Mouse (Mus musculus) c-Kit-negative CD71-positive TER-119-positive erythroid progenitor cells, embryonic 14.5 days (primary cell): ENCODE data around the gene Cfap161.

Experiments used
- DNase-seq: peaks from one replicate; pipeline ENCODE4 v3.0.0-alpha.2; 2013; ENCODE audit warnings: low read depth, low spot score

The Cfap161 gene

DNA sequence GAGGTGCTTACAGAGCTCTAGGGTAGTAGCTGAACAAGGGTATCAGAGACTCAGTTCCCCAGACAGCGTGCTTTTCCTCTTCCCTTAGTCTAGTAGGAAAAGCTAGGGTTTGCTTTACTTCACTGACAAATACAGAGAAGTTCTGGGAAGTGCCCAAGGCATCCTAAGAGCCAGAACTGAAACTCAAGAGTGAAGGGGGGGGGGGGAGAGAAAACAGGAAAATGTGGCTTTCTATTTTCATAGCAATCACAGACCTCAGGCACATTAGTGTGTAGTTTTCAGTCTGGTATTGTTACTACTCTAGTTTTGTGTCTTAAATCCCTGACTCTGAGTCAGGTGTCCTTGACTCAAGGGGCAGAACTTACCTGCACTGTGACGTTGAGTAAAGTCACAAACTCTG, 7.3 kb upstream of the Cfap161 start:
- no peak for DNase-seq

DNA sequence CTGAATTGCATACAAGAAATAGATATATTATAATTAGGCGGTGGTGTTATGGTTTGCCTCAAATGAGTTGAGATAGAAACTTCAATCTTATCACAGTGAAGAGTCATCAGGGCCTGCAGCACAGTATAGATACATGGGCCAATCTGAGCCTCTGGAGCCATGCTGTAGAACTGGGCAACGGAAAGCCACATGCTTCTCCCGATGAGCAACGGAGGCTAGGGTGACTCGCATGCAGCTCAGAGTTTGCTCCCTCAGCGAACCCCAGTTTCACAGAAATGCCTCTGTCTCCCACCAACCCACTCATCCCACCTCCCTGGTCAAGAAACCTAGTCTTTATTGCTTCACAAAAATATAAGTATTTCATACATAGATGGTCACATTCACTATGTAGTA, 6.8 kb upstream of the Cfap161 start:
- DNase-seq, result no peak

- no peak for DNase-seq
Measured at GRCm38 (mm10) chr7:83800561-83801482, 6.1 kb upstream of the Cfap161 start.

GRCm38 (mm10) chr7:83800071-83800470, 5.4 kb upstream of the Cfap161 start:
- no peak for DNase-seq

DNA sequence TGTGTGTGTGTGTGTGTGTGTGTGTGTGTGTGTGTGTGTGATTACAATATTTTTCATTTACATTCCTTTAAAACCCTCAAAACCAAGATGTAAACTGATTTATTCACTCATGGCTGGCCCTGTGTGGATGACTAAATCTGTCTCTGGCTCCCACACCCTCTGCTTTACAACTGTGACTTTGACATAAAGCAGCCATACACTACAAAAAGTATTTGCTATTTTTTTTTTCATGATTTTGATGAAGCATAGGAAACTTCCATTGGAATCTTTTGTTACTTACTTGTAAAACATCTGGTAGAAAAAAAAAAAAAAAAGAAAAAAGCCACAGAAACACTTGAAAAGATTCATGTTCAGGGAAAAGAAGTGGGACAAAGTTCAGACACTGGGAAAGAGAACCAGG, 3.3 kb upstream of the Cfap161 start:
- no peak for DNase-seq

- DNase-seq, result no peak
Measured at GRCm38 (mm10) chr7:83796177-83796576, 1.5 kb upstream of the Cfap161 start.

DNA sequence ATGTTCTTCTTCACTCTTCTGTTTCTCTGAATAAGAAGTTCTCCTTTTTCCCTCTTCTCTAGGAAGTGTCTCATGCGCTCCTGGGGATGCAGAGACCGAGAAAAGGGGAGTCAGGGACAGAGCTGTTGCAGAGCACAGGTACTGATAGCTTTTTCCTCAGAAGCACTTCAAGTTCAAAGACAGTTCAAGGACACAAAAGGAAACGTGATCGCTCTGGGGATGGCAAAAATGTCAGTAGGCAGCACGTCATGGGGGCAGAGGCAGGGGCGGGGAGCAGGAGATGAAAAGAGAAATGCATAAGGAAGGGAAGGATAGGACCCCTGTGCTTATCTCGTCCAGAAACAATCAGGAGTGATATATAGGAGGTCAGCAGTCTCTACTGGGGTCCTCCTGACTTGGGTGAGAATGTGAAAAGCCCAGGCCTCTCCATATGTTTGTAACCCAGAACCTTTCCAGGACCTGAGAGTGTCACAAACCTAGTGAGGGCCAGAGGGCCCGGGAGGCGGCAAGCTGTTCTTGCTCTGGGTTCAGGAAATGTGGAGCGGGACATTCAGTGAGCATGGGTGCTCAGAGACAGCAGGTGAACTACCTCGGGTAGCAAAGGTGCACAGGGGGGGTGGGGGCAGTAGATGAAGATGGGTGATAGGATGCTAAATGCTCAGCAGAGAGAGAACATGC, 535 bp downstream of the Cfap161 start:
- DNase-seq, result no peak

DNA sequence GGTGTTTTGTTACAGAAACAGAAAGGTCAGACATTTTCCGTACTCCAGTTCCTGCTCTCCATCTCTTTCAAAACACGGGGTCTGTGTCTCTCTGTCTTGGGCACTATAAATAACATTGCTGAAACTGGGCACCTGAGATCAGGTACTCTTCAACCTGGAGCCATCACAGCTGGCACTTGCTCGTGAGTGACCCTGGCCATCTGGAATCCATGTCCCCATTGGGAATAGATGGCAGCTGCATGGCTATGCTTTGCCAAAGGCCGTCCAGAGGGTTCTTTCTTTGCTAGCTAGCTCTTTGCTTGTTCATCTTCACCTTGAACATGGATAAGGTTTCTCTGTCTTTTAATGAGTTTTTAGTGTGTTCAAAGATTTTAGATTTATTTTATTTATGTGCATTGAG, 13.8 kb downstream of the Cfap161 start:
- DNase-seq, result no peak

GRCm38 (mm10) chr7:83780026-83780425, 14.7 kb downstream of the Cfap161 start:
- DNase-seq, result no peak

GRCm38 (mm10) chr7:83779028-83779427, 15.7 kb downstream of the Cfap161 start:
- no peak for DNase-seq

- no peak for DNase-seq
Measured at GRCm38 (mm10) chr7:83778516-83778915, 16.2 kb downstream of the Cfap161 start.

- no peak for DNase-seq
Measured at GRCm38 (mm10) chr7:83774721-83775120, 20.0 kb downstream of the Cfap161 start.

GRCm38 (mm10) chr7:83763674-83764073, 31.0 kb downstream of the Cfap161 start:
- no peak for DNase-seq

DNA sequence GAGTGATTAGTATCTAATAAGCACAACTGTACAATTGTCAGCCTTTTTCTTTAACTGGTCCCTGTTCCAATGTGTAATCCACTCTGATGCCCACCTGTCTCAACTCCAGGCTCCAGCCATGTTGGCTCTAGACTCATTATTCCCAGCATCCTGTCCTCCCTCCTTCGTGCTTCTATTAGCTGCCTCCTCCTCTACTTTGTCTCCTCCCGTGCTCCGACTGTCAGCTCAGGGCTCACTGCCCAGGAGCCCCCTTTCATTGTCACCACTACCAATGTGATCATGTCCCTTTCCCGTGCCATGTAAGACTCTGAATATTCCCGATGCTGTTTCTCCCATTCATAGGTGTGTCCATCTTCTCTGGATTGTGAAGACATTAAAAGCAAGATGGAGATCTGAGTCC, 32.3 kb downstream of the Cfap161 start:
- DNase-seq, result no peak

DNA sequence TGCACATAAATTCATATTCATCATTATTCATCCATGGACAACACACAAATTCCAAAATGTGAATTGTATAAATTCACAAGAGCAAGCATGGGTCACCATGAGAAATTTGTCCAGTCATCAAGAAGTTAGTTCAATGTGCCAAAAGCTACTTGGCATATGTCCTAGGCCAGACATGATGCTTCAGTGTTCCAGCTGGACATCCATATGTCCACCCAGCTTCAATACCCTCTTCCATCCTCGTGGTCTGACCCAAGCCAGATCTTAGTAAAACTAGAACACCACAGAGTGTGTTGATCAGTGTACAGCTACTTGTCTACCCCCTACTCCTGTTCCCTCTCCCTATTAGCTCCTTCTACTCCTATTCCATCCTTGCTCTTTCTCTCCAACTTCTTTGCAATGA, 43.6 kb downstream of the Cfap161 start:
- no peak for DNase-seq

DNA sequence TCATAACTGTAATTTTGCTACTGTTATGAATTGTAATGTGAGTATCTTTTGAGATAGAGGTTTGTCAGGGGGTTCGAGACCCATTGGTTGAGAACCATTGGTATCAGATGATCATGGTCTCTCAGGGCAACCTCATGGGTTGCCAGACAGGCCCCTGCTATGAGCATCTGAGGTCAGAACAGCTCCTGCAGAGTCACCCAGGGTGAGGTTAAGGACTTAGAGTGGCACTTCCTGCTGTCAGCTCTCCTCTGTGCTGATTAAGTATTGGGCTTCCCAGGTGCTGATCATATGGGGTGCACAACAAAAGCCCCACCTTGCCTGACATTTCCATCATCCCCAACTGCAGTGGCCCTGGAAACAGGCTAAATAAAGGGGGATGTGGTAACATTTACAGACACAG, 46.3 kb downstream of the Cfap161 start:
- no peak for DNase-seq

GRCm38 (mm10) chr7:83746107-83746687, 48.5 kb downstream of the Cfap161 start:
- no peak for DNase-seq

- no peak for DNase-seq
Measured at GRCm38 (mm10) chr7:83745413-83746106, 49.1 kb downstream of the Cfap161 start, which contains the start of gene Il16. Gene Il16 (minus strand): TSS chr7:83745726.

- no peak for DNase-seq
Measured at GRCm38 (mm10) chr7:83745065-83745412, 49.6 kb downstream of the Cfap161 start.

- no peak for DNase-seq
Measured at GRCm38 (mm10) chr7:83744250-83744649, 50.4 kb downstream of the Cfap161 start.

DNA sequence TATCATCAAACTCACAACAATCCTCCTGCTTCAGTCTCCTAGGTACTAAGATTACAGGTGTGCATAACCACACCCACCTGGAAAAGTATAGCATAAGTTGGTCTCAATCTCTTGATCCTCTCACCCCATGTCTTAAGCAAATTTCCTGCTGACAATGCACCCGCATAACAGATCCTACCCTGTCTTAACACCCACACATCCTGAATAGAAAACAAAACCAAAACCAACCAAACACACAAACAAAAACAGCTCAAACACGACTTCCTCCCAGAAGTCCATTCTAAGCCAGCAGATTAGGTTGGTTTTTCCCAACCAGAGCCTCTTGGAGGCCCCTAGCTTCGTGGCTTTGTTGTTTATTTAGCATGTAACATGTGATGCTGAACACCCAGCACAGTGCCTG, 52.0 kb downstream of the Cfap161 start:
- no peak for DNase-seq

DNA sequence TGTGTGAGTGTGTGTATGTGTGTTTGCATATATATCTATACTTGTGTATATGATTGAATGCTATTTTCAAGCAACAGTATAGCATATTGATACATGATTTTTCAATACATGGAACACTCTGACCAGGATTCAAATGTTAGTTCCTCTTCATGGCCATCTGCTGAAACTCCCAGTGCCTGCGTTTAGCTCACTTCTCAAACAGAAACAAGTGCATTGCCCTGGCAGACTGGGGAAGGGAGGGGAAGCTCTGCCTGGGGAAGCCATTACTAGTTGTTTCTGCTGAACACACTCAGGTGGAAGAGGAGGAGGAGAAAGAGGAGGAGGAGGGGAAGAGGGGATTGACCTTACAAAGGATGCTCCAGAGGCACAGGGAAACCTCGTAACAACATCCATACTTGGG, 52.7 kb downstream of the Cfap161 start:
- DNase-seq, result no peak
